Mouse (Mus musculus) v-Abl transformed pro-B cells (cell line): ENCODE data around the gene Dpm3.

Experiments used
- in situ Hi-C, 2 experiments: fragments of 400-800 bp; cut with MboI; formaldehyde crosslinking; loops; one replicate each; pipeline ENCODE4 v1.15.1; 2025; ENCODE audit not compliant: unreplicated experiment in 2 of 2

Dpm3 gene

DNA sequence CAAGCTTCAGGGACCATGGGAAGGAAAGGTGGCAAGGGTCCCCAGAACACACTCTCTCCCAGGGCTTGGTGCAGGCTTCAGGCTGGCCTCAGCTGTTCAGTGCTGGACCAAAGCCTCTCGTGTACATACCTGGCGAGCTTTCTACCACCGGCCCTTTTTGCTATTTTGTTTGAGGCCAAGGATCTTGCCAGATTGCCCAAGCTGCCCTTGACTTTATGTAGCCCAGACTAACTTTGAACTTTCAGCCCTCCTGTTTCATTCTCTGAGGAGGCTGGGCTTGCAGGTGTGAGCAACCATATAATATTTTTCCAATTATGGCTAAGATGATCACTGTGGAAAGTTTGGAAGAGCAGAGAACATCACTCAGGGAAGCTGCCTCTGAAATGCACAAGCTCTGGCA lies 25.1 kb downstream of the Dpm3 start:
- in situ Hi-C loops, result loop anchor here (5.0 kb wide), 1 partner anchor 37 kb away; the partner anchor contains the start of genes Krtcap2 (in 2 of the 2) and Trim46 (in 2 of the 2)

DNA sequence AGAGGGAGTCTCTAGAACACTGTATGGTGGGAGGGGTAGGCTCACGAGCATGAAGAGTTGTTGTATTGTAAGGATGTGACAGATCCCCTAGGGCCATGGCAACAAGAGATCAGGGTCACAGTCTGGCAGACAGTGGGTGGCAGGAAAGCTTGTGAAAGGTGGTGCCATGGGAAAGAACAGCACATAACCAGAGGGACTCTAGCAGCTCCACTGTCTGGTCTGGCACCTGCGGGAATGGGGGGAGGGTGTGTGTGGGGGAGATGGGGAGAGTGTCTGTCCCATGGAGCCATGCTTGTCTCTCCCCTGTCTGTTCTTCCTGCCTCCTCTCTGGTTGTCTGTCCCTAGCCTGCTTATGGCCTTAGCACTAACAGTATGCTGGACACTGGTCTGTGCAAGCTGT lies 26.4 kb downstream of the Dpm3 start:
- in situ Hi-C loops, result no loop called here

DNA sequence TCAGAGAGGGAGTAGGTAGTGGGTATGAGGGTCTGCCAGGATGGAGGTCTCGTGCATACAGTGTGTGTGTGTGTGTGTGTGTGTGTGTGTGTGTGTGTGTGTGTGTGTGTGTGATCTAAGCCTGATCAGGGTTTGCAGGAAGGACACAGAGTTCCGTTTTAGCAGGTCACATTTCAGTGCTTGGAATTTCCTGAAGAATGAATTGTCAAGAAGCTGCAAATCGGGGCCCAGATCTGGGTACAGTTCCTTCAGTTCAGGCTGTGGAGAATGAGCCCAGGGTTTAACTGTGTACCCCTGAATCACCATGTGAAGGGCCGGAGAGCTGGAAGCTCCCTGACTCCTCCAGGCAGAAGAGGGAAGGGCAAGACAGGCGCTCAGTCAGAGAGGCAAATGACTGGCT lies 28.1 kb downstream of the Dpm3 start:
- in situ Hi-C loops, result no loop called here

DNA sequence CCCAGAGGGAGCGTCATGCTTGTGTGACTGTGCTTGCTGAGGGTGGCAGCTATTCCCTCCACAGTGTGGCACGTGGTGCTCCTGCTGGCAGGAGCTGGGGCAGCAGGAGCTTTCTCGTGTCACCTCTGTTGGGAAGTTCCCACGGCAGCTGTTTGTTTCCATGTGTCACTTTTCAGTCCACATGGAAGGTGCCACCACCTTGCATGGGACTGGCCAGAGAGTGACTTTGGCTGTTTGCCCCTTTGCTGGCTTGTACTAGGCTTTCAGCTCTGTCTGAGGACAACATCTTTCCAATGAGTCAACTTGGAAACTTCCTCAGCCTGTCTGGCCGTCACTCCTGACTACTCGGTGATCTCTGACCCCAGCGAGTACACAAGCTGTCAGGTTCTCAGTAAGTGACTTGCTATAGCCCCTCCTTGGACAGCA lies 29.4 kb downstream of the Dpm3 start:
- in situ Hi-C loops, result no loop called here

DNA sequence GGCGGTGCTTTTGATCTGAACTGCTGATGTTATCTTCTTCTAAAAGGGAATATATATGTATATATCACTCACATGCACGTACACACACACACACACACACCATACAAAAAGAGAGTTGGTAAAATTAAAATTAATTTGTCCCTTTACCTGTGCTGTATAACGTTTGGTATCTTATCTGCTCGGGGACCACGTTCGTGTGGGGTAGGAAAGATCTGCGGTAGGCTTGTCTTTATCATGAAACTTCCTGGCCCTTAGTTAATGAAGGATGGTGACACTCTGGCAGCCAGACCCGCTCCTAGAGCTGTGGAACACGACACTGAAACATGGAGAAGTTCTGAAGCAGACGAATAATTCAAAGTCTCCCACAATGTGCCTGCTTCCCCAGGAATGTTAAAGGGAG lies 32.7 kb downstream of the Dpm3 start:
- in situ Hi-C loops, result no loop called here

DNA sequence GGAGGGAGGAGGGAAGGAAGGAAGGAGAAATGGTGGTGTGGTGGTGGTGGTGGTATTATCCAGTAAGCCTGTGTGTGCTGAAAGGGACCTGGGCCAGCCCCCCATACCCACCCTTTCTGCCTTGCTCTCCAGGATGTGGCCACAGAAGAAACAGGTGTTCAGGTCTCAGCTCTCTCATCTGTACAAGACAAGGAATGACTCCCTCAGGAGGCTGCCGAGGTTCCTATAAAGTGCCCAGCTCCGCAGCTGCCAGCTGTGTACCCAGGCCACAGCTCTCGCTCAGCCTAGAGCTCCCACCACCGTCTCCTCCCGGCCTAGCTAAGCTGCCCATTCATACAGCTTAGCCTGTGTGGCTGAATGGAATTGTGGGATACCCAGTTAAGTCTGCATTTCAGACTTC lies 33.1 kb downstream of the Dpm3 start:
- in situ Hi-C loops, result no loop called here

DNA sequence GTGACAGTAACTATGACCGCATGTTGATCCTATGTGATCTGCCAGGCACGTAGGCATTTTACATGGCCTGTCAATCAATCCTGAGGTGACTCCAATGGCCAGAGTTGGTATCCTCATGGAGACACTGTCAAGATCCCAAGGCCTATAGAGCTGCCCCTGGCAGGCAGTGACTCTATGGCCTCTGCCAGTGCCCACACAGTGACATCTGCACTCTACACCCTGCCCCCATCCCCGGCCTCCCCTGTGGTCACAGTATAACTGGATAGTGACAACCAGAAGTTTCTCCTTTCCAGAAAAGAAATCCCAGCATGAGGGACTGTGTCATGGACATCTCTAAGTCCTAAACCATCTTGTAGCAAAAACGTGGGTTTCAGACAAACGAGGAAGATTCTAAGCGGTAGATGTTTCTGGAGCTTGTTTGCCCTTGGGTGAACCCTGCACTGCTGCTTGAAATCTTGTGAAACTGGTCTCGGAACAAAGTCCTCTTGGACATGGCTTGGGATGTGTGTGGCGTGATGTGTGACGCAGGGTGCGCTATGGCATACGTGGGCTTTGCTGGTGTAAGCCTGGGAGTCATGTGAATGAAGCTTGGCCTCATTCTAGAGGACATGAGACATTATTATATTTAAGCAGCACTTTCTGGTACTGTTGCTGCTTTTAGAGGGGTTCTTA lies 34.2 kb downstream of the Dpm3 start:
- in situ Hi-C loops, result no loop called here

DNA sequence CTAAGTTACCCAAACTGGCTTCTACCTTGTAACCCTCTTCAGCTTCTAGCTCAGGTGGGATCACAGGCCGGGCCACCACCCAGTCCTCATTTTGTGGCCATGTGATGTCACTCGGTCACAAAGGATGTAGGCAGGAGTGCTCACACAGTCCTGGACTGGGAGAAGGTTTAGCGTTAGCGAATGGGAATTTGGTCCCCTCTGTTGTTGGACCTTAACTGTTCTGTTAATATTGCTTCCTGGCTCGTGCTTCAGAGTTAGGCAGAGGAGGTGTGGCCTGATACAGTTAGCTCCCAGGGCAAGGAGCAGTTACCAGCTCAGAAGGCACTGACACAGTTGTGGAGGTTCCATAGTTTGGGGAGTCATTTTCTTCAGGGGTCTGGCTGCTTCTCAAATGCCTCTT lies 35.0 kb downstream of the Dpm3 start:
- in situ Hi-C loops, result no loop called here

DNA sequence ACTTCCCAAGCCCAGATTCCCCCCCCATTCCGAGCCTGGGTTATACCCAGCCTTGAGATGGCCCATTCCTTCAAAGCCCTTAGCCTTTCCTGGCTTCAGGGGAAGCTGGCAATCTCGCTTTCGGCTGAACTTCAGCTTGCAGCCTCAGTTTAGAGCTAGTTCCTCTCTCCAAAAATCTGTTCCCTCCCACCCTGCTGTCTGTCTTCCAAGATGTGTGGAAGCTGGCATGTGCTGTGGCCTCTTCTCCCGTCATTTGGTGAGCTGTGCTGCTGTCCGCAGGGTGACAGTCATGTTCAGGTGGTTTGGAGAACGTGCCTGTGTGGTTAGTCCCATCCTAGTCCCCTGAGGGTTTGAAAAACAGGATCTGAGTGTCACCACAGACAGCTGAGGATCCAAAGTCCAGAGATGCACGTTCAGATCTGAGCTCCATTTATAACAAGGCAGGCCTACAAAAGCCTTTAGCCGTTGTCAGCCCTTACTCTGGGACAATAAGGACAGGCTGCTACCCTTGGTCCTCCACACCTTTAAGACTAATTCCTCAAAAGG lies 36.6 kb downstream of the Dpm3 start:
- in situ Hi-C loops, result no loop called here

DNA sequence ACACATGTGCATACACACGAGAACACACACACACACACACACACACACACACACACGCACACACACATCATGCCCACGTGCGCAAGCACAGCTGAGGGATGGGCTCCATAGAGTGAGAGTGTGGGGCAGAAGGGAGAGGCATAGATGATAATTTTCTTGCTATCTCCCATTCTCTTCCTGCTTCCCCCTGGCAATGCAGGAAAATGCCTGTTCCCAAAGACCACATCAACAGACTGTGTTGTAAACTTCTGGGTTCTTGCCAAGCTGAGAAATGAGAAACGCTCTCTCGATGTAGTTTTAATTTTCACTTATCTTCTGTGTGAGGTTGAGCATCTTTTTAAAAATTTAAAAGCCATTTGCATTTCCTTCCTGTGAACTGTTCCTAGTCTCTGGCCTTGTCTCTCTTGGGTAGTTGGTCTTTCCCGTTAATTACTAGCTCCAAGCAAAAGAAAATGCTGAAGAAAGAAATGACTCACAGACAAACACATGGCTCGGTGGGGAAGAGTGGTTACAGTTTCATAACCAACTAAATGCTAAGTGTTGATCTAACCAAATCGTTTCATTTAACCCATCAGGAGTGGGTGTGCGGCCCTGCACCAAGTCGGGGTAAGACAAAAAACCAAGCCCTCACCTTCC lies 37.7 kb downstream of the Dpm3 start:
- in situ Hi-C loops, result no loop called here

DNA sequence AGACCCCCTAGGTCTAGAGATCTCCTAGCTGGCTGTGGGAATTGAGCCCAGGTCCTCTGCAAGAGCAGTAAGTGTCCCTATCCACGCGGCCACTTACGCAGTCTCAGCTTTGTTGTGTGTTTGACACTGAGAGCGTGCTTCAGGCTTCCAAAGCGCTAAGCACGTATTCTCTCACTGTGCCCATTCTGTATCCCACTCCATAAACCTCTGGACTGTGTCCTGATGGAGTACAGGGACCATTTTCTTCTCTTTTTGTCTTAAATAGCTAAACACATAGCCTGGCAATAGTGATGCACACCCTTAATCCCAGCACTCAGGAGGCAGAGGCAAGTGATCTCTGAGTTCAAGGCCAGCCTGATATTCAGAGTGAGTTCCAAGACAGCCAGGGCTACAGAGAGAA lies 39.8 kb downstream of the Dpm3 start:
- in situ Hi-C loops, result no loop called here

DNA sequence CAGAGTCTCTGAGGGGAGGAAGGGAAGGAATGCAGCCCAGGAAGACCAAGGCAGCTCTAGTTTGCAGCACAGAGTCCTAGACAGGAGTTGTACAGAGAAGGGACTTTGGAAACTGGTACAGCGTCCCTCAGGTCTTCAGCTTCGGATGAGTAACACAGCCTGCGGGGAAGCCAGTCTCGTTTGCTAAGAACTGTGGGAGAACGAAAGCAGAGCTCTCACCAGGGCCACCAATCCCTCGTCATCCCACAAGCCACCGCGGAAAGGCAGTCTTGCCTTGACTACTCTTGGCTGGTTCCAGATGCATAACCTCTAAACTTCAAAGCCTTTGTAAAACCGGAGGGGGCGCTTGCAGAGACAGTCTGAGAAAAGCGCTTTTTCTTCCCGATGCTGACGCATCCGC lies 40.3 kb downstream of the Dpm3 start:
- in situ Hi-C loops, result no loop called here

DNA sequence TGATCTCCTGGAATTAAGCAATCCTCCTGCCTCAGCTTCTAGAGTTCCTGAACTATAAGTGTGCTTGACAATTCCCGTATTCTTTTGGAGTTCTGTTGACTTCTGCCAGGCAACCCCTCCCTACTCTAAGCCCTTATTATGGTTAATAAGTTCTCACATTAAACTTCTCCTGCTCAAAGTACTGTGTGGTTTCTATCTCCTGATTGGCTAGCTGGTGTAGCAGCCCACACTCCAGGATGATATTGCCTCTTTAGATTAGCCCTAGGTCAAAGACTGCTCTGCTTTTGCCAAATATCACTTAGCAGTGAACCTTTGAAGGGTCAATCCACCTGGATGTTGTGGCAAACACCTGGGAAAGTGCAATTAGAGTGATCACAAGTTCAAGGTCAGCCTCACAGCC lies 40.9 kb downstream of the Dpm3 start:
- in situ Hi-C loops, result no loop called here

DNA sequence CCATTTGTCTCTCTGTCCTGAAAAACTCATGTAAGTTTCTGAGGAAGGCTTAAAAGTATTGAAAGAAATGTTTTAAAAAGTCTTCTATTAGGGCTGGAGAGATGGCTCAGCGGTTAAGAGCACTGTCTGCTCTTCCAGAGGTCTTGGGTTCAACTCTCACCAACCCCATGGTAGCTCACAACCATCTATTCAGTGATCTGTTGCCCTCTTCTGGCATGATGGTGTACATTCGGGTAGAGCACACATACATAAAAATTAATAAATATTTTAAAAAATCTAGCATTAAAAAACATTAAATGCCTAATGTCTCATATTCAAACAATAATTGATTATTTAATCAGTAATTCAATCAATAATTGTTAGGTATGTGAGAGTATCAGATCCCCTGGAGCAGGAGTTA lies 41.4 kb downstream of the Dpm3 start:
- in situ Hi-C loops, result no loop called here

DNA sequence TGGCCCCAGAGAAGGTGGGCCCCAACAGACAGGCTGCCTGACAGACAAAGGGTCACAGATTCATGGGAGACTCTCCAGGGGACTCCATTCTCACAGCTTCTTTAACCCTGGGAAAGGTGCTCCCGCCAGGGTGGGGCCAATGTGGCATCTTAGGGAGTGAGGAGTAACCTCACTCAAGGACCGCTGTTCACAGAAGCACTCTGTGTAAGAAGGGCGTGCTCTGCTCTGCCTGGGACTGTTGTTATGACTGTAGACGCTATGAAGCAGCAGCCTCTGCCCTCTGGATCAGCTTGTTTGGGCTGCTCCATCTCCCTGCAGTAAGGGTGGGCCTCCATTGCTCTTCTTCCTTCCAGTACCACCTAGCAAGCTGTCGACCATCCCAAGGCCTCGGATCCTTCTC lies 45.3 kb downstream of the Dpm3 start:
- in situ Hi-C loops, result no loop called here

DNA sequence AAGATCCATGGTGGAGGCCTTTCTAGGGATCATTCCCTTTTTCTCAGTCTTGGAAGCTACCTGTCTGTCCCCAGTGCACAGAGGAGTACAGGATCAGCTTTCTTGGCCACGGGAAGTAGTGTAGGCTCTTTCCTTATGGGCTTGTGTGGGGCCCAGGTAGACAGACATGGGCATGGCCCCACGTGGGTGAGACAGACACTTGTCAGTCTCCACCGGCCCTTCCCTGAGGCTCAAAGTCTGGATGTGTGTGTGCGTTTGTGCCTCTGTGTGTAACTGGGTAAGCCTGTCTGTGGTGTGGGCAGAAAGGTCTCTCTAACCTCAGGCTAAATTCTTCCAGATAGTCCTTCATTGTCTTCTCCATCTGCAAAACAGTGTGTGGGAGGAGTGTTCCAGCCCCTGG lies 45.9 kb downstream of the Dpm3 start:
- in situ Hi-C loops, result loop anchor here (5.0 kb wide), 1 partner anchor 58 kb away; the partner anchor contains the start of genes Krtcap2 (in 2 of the 2) and Trim46 (in 2 of the 2)

DNA sequence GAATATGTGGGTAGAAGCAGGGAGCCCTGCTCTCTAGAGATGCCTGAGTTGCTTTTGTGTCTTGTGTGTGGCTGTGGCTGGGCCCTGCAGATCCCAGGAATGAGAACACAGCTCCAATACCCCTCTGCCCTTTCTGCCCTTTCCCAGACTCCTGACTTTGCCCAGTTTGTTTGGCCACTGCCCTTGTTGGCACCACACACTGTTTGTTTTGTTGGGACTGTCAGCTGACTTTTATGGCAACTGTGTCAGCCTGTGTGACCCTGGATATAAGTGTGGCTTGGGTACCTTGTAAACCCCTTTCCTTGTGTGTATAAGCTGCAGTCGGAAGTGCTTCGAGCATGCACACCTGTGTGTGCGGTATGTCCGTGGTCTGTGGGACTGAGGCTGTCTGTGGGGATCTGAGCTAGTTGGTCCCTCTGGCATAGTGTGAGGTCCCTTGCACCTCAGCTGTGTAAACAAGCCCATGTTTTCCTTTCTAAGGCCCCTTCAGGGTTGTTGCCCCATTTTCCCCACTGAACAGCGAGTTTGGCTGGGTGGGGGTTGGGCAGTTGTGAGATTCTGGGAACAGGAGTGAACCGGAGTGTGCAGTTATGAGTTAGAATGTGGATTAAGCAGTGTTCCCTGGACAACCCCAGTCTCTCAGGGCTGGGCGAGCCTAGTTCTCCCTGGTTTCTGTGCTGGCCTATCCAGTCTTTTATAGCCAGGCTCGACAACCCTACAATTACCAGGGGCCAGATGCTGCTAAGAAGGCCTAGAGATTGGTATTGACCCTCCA lies 46.6 kb downstream of the Dpm3 start:
- in situ Hi-C loops, result loop anchor here (5.0 kb wide), 1 partner anchor 58 kb away; the partner anchor contains the start of genes Krtcap2 (in 2 of the 2) and Trim46 (in 2 of the 2)

DNA sequence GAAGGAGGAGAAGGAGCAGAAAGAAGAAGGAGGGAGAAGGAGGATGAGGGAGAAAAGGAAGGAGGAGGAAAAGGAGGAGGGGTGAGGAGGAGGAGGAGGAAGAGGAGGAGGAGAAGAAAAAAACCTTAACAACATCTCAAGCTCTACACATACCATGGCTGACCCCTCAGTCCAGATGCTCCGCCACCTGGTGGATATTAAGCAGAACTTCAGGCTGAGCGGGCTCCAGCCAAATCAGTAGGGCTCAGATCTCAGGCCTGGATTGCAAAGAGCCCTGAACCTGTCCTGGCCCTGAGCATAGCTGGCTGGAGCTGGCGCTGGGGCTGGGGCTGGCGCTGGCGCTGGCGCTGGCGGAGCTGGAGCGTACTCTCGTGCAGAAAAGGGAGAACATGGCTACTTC lies 48.9 kb downstream of the Dpm3 start:
- in situ Hi-C loops, result loop anchor here (5.0 kb wide), 1 partner anchor 61 kb away; the partner anchor contains the start of genes Krtcap2 (in 2 of the 2) and Trim46 (in 2 of the 2)

DNA sequence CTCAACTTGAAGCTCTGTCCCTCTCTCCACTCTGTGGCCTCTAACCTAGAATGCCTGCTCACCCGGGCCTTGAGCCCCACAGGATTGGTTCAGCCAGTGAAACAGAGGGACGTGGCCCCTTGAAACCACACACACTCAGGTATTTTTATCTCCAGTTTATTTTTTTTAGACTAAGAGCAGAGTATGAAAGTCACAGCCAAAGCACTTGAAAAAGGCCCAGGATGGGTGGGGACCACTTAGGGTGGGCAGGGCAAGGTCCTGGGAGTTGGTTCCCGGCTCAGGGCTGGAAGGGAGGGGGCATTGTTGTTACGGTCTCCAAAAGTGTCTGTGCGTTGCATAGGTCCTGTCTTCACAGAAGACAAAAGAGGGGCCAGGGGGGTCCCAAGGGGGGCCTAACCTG lies 55.2 kb downstream of the Dpm3 start:
- in situ Hi-C loops, result no loop called here

DNA sequence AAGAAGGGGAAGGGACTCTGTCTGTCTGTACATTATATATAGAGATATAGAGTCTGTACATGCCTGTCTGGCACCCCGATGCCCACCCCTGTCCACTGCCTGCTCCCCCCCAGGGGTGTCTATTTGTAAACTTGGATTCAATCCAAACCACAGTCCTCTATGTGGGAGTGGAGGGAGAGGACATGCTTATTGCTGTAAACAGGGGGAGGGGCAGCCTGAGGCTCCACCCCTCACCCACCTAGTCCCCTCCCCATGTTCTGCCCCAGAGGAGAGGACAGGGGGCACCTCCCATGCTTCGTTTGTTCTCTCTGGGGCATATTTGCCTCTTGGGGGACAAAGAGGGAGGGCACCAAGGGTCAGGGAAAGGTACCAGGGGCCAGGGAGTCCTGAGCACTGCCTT lies 55.6 kb downstream of the Dpm3 start:
- in situ Hi-C loops, result no loop called here
